Mouse (Mus musculus): ENCODE measurements at regions not wholly inside any gene's neighbourhood (a gene's known extent, or its start where the extent isn't known, plus 50 kb on each side); places are given as distances from the start of the nearest gene placed in this dataset.

GRCm38 (mm10) chr10:37325514-37326167 lies 186.9 kb upstream of the Marcks start:
- DNase-seq (ENCODE audit: low read depth, low spot score): no peak

GRCm38 (mm10) chr10:37323689-37324088 lies 185.0 kb upstream of the Marcks start:
- DNase-seq (ENCODE audit: low read depth, low spot score): no peak

GRCm38 (mm10) chr10:37322809-37323208 lies 184.1 kb upstream of the Marcks start:
- DNase-seq (ENCODE audit: low read depth, low spot score): no peak

- no peak for DNase-seq (ENCODE audit: low read depth, low spot score)
Observed at GRCm38 (mm10) chr10:37322310-37322709, 183.6 kb upstream of the Marcks start.

- peak; percentile 25 for DNase-seq (ENCODE audit: low read depth, low spot score)
Observed at GRCm38 (mm10) chr10:37321171-37321570, 182.5 kb upstream of the Marcks start.

- no peak for DNase-seq (ENCODE audit: low read depth, low spot score)
Observed at GRCm38 (mm10) chr10:37319746-37320430, 181.2 kb upstream of the Marcks start.

GRCm38 (mm10) chr10:37316701-37317100 lies 178.0 kb upstream of the Marcks start:
- DNase-seq (ENCODE audit: low read depth, low spot score): no peak

- no peak for DNase-seq (ENCODE audit: low read depth, low spot score)
Observed at GRCm38 (mm10) chr10:37315804-37316203, 177.1 kb upstream of the Marcks start.

GRCm38 (mm10) chr10:37314746-37315430 lies 176.2 kb upstream of the Marcks start:
- peak; percentile 30 for DNase-seq (ENCODE audit: low read depth, low spot score)

DNA sequence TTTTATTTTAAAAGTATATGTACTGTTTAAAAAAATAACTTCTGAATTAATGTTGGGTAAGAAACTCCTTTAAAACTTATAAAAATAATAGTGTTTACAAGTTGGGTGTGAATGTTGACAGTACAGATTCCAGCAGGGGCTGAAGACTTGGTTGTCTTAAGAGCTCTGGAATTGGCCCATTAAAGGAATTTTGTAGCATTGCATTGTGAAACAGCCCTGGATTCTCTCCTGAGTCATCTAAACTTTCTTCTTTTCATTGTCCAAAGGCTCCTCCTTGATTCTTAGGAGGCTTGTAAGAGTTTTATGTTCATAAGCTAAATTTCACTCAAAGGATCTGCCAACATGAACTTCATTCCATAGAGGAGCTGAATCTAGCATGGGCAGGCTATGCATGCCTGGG lies 174.7 kb upstream of the Marcks start:
- no peak for DNase-seq (ENCODE audit: low read depth, low spot score)

- no peak for DNase-seq (ENCODE audit: low read depth, low spot score)
Observed at GRCm38 (mm10) chr10:37310266-37310945, 171.7 kb upstream of the Marcks start.

DNA sequence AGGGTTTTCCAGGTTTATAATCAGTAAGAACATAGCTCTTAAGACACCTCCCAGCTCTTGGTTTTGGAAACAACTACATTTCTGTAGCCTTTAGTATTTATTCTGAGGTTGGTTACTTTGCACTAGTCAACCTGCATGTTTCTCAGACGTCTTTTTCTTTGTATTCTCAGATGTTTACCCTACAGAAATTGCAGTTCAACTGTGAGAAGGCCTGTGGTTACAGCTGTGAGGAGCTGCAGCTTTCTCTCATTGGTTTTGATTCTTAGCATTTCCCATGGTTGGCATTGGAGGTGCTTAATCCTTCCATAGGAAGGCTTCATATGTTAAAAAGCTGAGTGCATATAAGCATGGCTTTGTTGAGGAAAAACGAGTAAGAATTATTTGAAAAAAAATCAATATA lies 165.9 kb upstream of the Marcks start:
- DNase-seq (ENCODE audit: low read depth, low spot score): no peak

GRCm38 (mm10) chr10:37300181-37300889 lies 161.6 kb upstream of the Marcks start:
- no peak for DNase-seq (ENCODE audit: low read depth, low spot score)

GRCm38 (mm10) chr10:37298689-37299421 lies 160.1 kb upstream of the Marcks start:
- DNase-seq (ENCODE audit: low read depth, low spot score): no peak

DNA sequence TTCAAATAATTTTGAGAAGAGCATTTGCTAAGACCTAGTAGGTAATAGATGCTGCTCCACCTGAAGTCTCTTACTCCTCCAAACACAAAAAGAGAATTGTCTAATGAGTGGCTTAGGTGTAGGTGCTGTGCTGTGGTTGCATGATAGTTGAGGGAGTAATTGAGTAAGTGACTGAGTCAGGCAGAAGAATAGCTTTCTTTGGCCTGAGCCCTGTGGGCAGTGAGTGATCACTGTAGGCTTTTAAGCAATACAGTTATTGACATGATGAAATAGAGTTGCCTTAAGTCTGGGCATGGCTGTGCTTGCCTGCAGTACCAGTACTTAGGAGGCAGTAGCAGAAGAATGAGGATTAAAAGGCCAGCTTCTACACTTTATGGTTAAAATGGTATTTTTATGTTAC lies 155.5 kb upstream of the Marcks start:
- DNase-seq (ENCODE audit: low read depth, low spot score): no peak

GRCm38 (mm10) chr10:37293292-37293691 lies 154.6 kb upstream of the Marcks start:
- no peak for DNase-seq (ENCODE audit: low read depth, low spot score)

GRCm38 (mm10) chr10:37291639-37292495 lies 153.1 kb upstream of the Marcks start:
- DNase-seq (ENCODE audit: low read depth, low spot score): no peak

- DNase-seq (ENCODE audit: low read depth, low spot score): peak; percentile 4
Observed at GRCm38 (mm10) chr10:37289964-37290704, 151.4 kb upstream of the Marcks start.

DNA sequence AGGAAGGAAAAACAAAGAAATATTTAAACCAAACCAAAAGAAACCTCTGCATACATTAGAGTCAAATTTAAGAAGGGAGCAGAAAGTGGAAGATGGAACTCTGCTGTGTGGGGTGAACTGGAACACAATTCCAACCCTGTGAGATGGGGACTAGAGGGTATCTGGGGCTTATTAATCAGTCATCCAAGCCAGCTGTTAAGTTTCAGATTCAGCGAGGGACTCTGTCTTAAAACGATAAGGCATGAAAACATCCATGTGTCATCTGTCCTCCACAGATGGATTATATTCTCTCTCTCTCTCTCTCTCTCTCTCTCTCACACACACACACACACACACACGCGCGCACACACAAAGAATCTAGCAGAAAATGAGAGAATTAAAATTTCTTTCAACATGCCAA lies 147.6 kb upstream of the Marcks start:
- no peak for DNase-seq (ENCODE audit: low read depth, low spot score)

All from skeletal muscle tissue, adult 2 months (tissue).